Mouse (Mus musculus): ENCODE data around the gene Pld2.

DNA sequence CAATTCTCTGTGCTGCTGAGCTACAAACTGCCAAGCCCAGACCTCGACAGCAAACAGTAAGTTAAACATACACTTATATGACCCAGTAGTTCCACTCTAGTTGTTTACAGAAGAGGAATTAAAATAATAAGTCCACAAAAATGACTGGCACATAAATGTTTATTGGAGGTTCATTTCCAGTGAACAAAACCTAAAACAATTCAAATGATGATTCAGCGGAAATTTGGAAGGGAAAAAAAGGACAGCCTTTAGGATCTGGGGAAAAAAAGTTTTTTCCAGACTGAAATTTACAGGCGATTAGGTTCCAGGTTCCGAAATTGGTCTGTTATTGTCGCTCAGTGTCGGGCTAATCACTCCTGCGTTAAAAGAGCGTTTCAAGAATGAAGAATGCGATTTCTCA is 441 bp upstream of the Pld2 start:
- TF ChIP-seq CHD2 (IDR thresholded peaks at IDR 0.05; ENCODE audit: low read depth, low read length) (no peak), HCFC1 (IDR thresholded peaks at IDR 0.05; ENCODE audit: borderline replicate concordance, insufficient read depth, low read length) (no peak)

All from ES-E14 (cell line).